Mouse (Mus musculus): ENCODE measurements at regions not wholly inside any gene's neighbourhood (a gene's known extent, or its start where the extent isn't known, plus 50 kb on each side); places are given as distances from the start of the nearest gene placed in this dataset.

- no peak for TF ChIP-seq POLR2A (IDR thresholded peaks at IDR 0.05; ENCODE audit: control insufficient read depth, extremely low read depth, insufficient read depth, low read length, poor library complexity)
- no peak for TF ChIP-seq CTCF (IDR thresholded peaks at IDR 0.05; ENCODE audit: borderline replicate concordance, control insufficient read depth, extremely low read depth, insufficient read depth, low read length, poor library complexity)
These were observed 107.0 kb upstream of the Prep start for GRCm38 (mm10) chr10:44959968-44960367.

Measured in thymus, adult 2 months (tissue).